Mouse (Mus musculus) megakaryocyte, embryonic 14.5 days (primary cell): Measurements from ENCODE around the gene Prrg2. TPM values are rescaled to one million over a fixed set of nuclear protein-coding genes. Genes with fewer than 3 reads are reported as not detected.
A peak's percentile ranks its signal among the peaks of the same experiment; 100 is the strongest.

Experiments
- H3K27me3 ChIP-seq: replicated peaks from 2 replicates; pipeline ENCODE3; 2012; ENCODE audit warnings: inconsistent platforms
- H3K36me3 ChIP-seq: replicated peaks from 2 replicates; pipeline ENCODE3; 2012; ENCODE audit warnings: low read length, inconsistent platforms, mixed read lengths
- H3K4me1 ChIP-seq: 2 replicates; pipeline ENCODE4 v1.6.1; 2012; ENCODE audit warnings: inconsistent platforms
- H3K4me3 ChIP-seq: replicated peaks from 2 replicates; pipeline ENCODE3; 2012; ENCODE audit warnings: moderate library complexity, mild to moderate bottlenecking, inconsistent platforms
- H3K9me3 ChIP-seq: 2 replicates; pipeline ENCODE4 v1.6.1; 2012; ENCODE audit warnings: inconsistent platforms
- FLI1 ChIP-seq: IDR thresholded peaks from 2 replicates; pipeline ENCODE4 v1.6.1; 2012; ENCODE audit warnings: low read length, inconsistent platforms, mixed read lengths
- GATA1 ChIP-seq: IDR thresholded peaks from 3 replicates; pipeline ENCODE4 v1.6.1; 2012; ENCODE audit warnings: mixed read lengths, low read length, inconsistent platforms, borderline replicate concordance
- polyA plus RNA-seq: library from polyadenylated mRNA; stranded (reverse); fragments of >175 nt; gene quantifications from 2 replicates; pipeline ENCODE4 v1.2.3, GENCODE M21; 2012; ENCODE audit warnings: low replicate concordance; ENCODE audit not compliant: insufficient read depth

Prrg2 gene
- polyA plus RNA-seq, 1 experiment = 91.5 TPM

DNA sequence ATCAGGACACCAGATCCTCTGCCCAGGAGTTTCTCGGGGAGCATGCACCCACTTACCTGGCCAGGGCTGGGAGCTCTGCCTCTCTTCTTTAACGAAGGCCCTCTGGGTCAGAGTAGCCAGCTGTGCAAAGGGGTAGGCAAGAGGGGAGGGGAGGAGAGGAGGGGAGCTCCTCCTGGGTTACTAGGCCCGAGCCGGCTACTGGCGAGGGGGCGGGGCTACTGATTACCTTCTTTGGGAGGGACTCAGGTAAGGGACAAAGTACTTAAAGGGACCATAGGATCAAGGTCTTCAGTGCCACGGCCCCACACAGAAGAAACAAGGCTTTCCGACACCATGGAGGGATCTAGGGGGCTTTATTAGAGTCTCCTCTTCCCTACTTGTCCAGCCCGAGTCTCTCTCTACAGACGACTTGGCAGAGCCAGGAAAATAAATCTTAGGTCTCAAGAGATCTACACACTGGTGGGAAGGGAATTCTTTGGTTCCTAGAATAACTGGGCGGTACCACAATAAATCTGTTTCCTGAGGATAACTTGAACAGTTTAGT lies 873 bp downstream of the Prrg2 start:
- Histone ChIP-seq H3K4me1 (peaks cover 61% of the 10 kb centered on the region), H3K9me3 (no peaks in the 10 kb centered on the region), H3K36me3 (peaks cover 44% of the 10 kb centered on the region), H3K4me3 (peak overlapping the region; percentile 97), H3K27me3 (no peaks in the 10 kb centered on the region)
- TF ChIP-seq FLI1 = no peak
- no peak for TF ChIP-seq GATA1

DNA sequence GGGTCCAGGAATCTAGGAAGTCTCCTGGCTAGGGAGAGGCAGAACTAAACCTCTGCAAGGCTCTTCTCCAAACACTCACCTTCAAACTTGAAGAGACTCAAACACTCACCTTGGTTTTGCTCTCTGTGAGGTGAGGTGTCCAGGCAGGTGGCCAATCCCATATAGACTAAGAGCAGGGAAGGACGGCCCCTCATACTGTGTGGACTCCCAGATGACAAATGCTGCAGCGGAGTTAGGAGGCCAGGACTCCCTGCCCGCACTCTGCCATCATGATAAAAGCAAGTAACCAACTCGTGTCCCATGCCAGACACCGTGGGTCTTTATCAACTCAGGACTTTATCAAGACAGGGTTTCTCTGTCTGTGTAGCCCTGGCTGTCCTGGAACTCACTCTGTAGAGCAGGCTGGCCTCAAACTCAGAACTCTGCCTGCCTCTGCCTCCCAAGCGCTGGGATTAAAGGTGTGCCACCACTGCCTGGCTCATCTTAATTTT lies 1.8 kb downstream of the Prrg2 start:
- Histone ChIP-seq H3K27me3 (no peaks in the 10 kb centered on the region), H3K9me3 (no peaks in the 10 kb centered on the region), H3K36me3 (peaks cover 37% of the 10 kb centered on the region), H3K4me3 (peak overlapping the region; percentile 11), H3K4me1 (peaks cover 56% of the 10 kb centered on the region)
- TF ChIP-seq FLI1 (no peak), GATA1 (no peak)

DNA sequence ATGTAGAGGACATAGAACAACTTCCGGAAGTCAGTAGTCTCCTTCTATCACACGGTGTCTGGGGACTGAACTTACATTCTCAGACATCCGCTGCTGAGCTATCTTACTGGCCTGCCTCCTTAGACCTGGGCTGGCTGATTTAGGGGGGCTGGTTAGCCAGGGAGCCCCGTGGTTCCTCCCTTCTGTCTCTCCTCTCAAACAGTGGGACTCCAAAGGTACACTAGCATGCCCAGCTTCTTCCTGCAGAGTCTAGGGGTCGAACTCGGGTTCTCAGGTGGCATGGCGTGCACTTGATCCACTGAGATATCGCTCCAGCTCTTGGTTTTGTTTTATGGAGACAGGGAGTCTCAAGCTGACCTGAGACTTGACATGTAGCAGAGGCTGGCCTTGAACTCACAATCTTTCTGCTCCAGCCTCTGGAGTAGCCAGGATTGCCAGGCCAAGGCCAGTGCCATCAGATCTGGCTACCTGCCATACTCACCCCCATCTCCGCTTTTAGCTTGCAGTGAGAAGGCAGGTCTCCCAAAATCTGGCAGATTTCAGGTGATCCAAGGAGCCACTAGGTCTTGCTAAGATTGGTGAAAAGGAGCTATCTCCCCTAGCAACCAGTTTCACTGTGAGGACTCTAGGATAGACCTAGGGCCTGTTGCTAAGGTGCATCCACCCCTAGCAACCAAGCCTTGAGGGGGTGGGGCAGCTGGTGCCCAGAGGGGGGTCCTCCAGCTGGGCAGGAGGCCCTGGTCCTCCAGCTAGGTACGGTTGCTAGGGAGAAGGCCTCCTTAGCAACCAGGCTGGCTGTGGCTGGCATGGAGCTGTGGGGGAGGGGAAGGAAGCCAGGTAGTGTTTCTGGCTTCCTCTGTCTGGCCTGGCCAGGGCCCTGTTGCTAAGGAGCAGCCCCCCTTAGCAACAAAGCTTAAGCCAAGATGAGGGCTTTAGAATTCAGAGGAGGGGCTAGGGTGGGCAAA lies 3.6 kb downstream of the Prrg2 start:
- Histone ChIP-seq H3K4me1 (peaks cover 49% of the 10 kb centered on the region), H3K36me3 (peaks cover 29% of the 10 kb centered on the region), H3K4me3 (no peak overlapping the region), H3K9me3 (no peaks in the 10 kb centered on the region), H3K27me3 (no peaks in the 10 kb centered on the region)
- TF ChIP-seq FLI1 = no peak; the same call in 1 of the 2 replicates
- no peak for TF ChIP-seq GATA1

DNA sequence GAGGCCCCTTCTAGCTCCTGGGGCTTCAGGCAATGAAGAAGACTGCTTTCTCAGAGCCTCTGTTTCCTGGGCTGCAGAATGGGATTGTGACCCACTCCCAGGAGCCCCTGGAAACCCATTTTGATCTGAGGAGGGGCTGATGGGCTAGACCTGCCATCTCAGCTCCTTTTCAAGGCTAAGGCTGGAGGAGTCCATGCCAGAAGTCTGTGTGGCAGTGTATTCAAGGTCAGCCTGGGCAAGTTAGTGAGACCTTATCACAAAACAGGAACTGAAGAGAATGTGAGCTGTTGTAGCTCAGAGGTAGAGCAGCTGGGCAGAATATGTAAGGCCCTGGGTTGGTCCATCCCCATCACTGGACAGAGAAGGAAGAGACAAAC lies 5.5 kb downstream of the Prrg2 start:
- peaks cover 28% of the 10 kb centered on the region for H3K36me3 ChIP-seq
- TF ChIP-seq GATA1 (no peak), FLI1 (no peak)
- no peaks in the 10 kb centered on the region for H3K9me3 ChIP-seq
- H3K4me1 ChIP-seq = peaks cover 50% of the 10 kb centered on the region
- no peak overlapping the region for H3K4me3 ChIP-seq
- no peaks in the 10 kb centered on the region for H3K27me3 ChIP-seq

DNA sequence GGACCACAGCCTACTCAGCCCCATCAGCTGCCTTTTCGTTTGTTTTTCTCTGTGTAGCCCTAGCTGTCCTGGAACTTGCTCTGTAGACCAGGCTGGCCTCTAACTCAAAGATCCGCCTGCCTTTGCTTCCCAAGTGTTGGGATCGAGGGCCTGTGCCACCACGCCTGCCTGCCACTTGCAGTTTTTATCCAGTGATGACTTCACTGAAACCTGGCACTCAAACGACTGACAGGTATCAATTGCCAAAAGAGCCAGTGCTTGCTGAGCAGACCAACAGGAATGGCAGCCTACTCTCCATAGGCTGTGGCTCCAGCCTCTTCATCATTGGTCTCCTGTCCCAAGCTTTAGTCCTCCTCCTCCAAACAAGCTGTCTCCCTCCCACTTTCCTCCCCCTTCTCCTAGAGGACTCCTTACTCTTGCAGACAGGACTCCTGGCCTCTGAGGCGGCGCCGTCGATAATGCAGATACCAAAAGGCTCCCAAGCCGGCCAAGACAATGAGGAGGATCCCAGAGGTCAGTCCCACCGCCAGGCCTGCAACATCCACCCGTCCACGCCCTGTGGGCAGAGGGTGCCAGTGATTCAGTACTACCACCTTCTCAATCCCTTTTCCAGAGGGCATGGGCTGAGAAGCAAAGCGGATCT lies 6.0 kb downstream of the Prrg2 start:
- no peaks in the 10 kb centered on the region for H3K27me3 ChIP-seq
- TF ChIP-seq GATA1 (no peak), FLI1 (no peak)
- no peaks in the 10 kb centered on the region for H3K9me3 ChIP-seq
- H3K4me3 ChIP-seq = no peak overlapping the region
- H3K4me1 ChIP-seq = peaks cover 51% of the 10 kb centered on the region
- H3K36me3 ChIP-seq = peaks cover 30% of the 10 kb centered on the region

DNA sequence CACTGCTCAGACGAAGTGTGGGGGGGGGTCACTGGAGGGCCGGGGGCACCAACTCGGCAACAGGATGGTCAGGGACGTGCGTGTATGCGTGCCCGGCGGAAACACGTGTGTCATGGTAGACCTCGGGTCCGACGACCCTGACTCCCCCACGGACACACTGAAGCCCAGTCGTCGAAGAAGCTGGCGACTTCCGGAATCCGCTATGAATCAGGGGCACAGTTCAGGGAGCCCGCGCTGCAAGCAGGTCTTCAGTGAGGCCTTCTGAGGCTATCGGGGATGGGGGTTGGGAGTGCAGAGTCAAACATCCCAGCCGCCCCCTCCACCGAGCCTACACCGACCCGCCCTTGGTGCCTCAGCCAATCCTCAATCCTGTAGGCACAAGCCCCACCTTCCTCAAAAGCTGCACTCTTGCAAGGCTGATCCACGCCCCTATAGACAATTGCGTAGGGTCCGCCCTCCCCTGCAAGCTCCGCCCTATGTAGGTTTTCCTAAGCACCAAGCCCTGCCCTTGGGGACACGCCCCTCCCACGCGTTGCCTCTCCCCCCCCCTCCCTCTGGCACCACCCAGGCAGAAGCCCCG lies 8.5 kb downstream of the Prrg2 start:
- peaks cover 36% of the 10 kb centered on the region for H3K36me3 ChIP-seq
- peaks cover 54% of the 10 kb centered on the region for H3K4me1 ChIP-seq
- H3K9me3 ChIP-seq = no peaks in the 10 kb centered on the region
- peak overlapping the region; percentile 91 for H3K4me3 ChIP-seq
- no peak; the same call in 1 of the 2 replicates for TF ChIP-seq FLI1
- no peak for TF ChIP-seq GATA1
- H3K27me3 ChIP-seq = no peaks in the 10 kb centered on the region

DNA sequence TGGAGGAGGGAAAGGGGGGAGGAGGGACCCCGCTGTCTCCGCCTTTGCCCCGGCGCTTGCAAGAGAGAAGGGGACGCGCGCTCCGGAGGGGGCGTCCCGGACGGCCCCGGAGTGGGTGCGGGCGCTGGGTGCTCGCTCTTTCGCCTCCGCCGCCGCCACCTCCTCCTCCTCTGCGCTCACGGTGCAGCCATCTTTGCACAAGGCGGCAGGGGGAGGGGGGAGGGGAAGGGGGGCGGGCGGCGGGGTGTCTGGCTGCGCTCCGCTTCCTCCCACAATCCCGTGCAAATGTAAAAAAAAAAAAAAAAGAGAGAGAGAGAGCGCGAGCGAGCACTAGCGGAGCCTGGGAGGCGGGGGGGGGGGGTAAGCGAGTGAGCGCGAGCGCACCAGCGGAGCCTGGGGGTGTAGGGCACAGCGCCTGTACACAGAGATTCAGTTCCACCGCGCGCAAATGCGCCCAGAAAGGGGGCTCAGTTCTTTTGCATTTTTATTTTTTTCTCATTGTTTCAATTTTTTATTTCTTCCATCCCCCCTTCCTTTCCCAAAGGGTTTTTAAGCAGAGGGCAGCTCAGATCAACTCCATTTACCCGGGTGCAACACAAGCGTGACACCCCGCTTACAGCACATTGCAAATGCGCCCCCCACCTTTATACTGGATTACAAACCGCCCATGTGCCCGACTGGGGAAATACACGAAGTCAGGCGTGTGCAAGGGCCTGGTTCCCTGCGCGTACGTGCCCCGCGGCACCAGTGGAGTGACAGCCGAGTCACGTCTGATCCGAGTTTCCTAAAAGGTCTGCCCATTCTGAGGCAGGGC lies 9.2 kb downstream of the Prrg2 start:
- Histone ChIP-seq H3K4me1 (peaks cover 59% of the 10 kb centered on the region), H3K4me3 (peak overlapping the region; percentile 91), H3K36me3 (peaks cover 36% of the 10 kb centered on the region), H3K9me3 (no peaks in the 10 kb centered on the region), H3K27me3 (no peaks in the 10 kb centered on the region)
- TF ChIP-seq FLI1 (no peak), GATA1 (no peak)

DNA sequence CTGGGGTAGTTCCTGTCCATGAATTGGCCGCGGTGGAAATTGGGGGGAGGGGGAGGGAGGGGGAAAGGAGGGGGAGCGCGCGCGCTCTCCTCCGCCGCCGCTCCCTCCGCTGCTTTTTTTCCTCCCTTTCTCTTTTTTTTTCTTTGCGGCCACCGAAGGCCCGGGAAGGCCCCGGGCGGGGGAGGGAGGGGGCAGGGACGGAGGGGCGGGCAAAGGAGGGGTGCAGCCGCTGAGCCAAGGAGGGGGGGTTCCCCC lies 9.7 kb downstream of the Prrg2 start, which contains the start of gene Prr12:
TSS of gene Prr12 (minus strand) at position 20 of the 255 bp plus-strand sequence.
- no peaks in the 10 kb centered on the region for H3K9me3 ChIP-seq
- no peaks in the 10 kb centered on the region for H3K27me3 ChIP-seq
- H3K4me1 ChIP-seq = peaks cover 59% of the 10 kb centered on the region
- H3K36me3 ChIP-seq = peaks cover 37% of the 10 kb centered on the region
- H3K4me3 ChIP-seq = peak within 1 kb of the TSS; percentile 91
- TF ChIP-seq GATA1 (no peak), FLI1 (no peak)

DNA sequence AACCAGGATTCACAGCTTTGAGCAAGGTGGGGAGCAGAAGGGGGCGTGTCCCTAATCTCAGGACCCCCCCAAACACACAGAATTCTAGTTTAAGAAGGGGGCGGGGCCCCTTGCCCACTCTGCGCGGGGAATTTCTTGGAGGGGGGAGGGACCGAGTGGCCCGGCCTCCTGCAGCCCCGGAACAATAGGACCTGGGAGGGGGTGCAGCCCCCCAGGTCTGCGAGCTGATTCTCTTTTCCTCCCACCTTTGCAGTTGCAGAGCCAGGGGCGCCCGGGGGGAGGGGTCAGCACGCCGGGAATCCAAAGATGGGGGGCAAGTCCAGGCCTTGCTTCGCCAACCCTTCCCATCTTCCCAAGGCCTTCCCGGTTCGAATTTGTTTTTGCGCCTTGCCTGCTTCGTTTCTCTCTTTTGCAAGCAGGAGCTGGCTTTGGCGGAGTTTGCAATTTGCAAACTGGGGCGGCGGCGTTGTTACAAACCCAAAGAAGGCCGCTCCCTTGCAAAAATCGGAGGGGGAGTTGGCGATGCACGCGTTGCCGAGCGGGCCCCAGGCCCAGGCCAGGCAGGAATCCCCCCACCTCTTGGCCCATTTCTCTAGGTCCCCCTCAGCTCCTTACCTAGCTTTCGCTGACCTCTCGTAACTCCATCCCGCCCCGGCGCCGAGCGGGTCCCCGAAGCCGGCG lies 10.2 kb downstream of the Prrg2 start:
- peaks cover 59% of the 10 kb centered on the region for H3K4me1 ChIP-seq
- no peak for TF ChIP-seq GATA1
- TF ChIP-seq FLI1 = no peak
- H3K36me3 ChIP-seq = peaks cover 41% of the 10 kb centered on the region
- no peaks in the 10 kb centered on the region for H3K27me3 ChIP-seq
- no peaks in the 10 kb centered on the region for H3K9me3 ChIP-seq
- H3K4me3 ChIP-seq = peak overlapping the region; percentile 91
